Mouse (Mus musculus) lung, embryonic 15.5 days (tissue): ENCODE results near the gene Aars. TPM values are rescaled to one million over a fixed set of nuclear protein-coding genes. Genes with fewer than 3 reads are reported as not detected.
A peak's percentile ranks its signal among the peaks of the same experiment; 100 is the strongest.
"Not testable (repeated sequence)": the region's sequence is repeated elsewhere in the genome, so short reads cannot be mapped to it uniquely, and the experiment has no call there.

ENCODE experiments used
- ATAC-seq: fragments of 200-750 bp; cut with Nextera tagmentation; 2 replicates; pipeline ENCODE4 v1.8.0; 2017; ENCODE audit warnings: moderate number of reproducible peaks, borderline replicate concordance; ENCODE audit not compliant: low FRiP score, low TSS enrichment; ENCODE audit errors: extremely low read depth
- H3K27ac ChIP-seq: fragments of 300-500 bp; sonication (generic); 2 replicates; pipeline ENCODE4 v1.5.1; 2015; ENCODE audit warnings: moderate library complexity, mild to moderate bottlenecking, inconsistent platforms
- H3K27me3 ChIP-seq: fragments of 300-500 bp; sonication (generic); 2 replicates; pipeline ENCODE4 v1.6.1; 2015; ENCODE audit warnings: inconsistent platforms
- H3K36me3 ChIP-seq: fragments of 300-500 bp; sonication (generic); 2 replicates; pipeline ENCODE4 v1.6.1; 2015; ENCODE audit warnings: inconsistent platforms
- H3K4me1 ChIP-seq: fragments of 300-500 bp; sonication (generic); 2 replicates; pipeline ENCODE4 v1.6.1; 2015; ENCODE audit warnings: inconsistent platforms
- H3K4me2 ChIP-seq: fragments of 300-500 bp; sonication (generic); 2 replicates; pipeline ENCODE4 v1.6.1; 2015; ENCODE audit warnings: inconsistent platforms, mild to moderate bottlenecking, moderate library complexity
- H3K4me3 ChIP-seq: fragments of 300-500 bp; sonication (generic); 2 replicates; pipeline ENCODE4 v1.5.1; 2015; ENCODE audit warnings: mild to moderate bottlenecking, inconsistent platforms
- H3K9ac ChIP-seq: fragments of 300-500 bp; sonication (generic); 2 replicates; pipeline ENCODE4 v1.6.1; 2015; ENCODE audit warnings: inconsistent platforms
- H3K9me3 ChIP-seq: fragments of 300-500 bp; sonication (generic); 2 replicates; pipeline ENCODE4 v1.6.1; 2016; ENCODE audit warnings: inconsistent platforms
- WGBS: fragments of 180-500 bp; shearing (Covaris S2); methylation state at CpG from one replicate; pipeline ENCODE4 v1.1.7; 2015; 5-methylcytosine and 5-hydroxymethylcytosine counted together
- polyA plus RNA-seq: library from polyadenylated mRNA; unstranded; fragments of >200 nt; fragmentation: Nextera tagmentation; extraction: Ambion mirVana; gene quantifications from 2 replicates; pipeline ENCODE4 v1.2.1, GENCODE M21; 2015

Gene Aars
- polyA plus RNA-seq, 1 experiment from 2014 or later = 60.5 TPM

- H3K9ac ChIP-seq = peak within 1 kb of the TSS; percentile 86
- H3K4me1 ChIP-seq = peaks cover 15% of the 10 kb centered on the region
- ATAC-seq = peak; percentile 93
- under 1% methylated on average over 67 of the region's 68 CpGs for WGBS
- H3K4me2 ChIP-seq = peak within 1 kb of the TSS; percentile 81
- H3K9me3 ChIP-seq = no peaks in the 10 kb centered on the region
- peaks cover 47% of the 10 kb centered on the region for H3K36me3 ChIP-seq
- H3K27me3 ChIP-seq = no peaks in the 10 kb centered on the region
- peak within 1 kb of the TSS; percentile 70 for H3K4me3 ChIP-seq
- H3K27ac ChIP-seq = peak within 1 kb of the TSS; percentile 86
Measured at GRCm38 (mm10) chr8:111056158-111056663, 23.3 kb downstream of the Aars start, which contains the start of gene Exosc6. TSS of gene Exosc6 (plus strand) at chr8:111056339.

- Histone ChIP-seq H3K27ac (peak overlapping the region; percentile 86), H3K36me3 (peaks cover 41% of the 10 kb centered on the region), H3K9ac (peak overlapping the region; percentile 86), H3K4me1 (peaks cover 18% of the 10 kb centered on the region), H3K4me2 (peak overlapping the region; percentile 81), H3K9me3 (no peaks in the 10 kb centered on the region), H3K4me3 (peak overlapping the region; percentile 70), H3K27me3 (no peaks in the 10 kb centered on the region)
- peak; percentile 60; the same call in 1 of the 2 replicates for ATAC-seq
- under 1% methylated on average over 52 of the region's 63 CpGs for WGBS
Measured at GRCm38 (mm10) chr8:111056691-111057293, 23.8 kb downstream of the Aars start.

- Histone ChIP-seq H3K9me3 (no peaks in the 10 kb centered on the region), H3K36me3 (peaks cover 18% of the 10 kb centered on the region), H3K4me1 (peaks cover 21% of the 10 kb centered on the region), H3K27ac (no peak overlapping the region), H3K9ac (no peak overlapping the region), H3K4me2 (no peak overlapping the region), H3K27me3 (no peaks in the 10 kb centered on the region), H3K4me3 (no peak overlapping the region)
- 70% methylated on average over 2 of the region's 2 CpGs for WGBS
- ATAC-seq = no peak
Measured at GRCm38 (mm10) chr8:111058946-111059572, 26.1 kb downstream of the Aars start.

- ATAC-seq = no peak
Measured at GRCm38 (mm10) chr8:111061688-111062071, 28.7 kb downstream of the Aars start.

GRCm38 (mm10) chr8:111062072-111062757 is 29.3 kb downstream of the Aars start:
- peak overlapping the region; percentile 44 for H3K27ac ChIP-seq
- no peaks in the 10 kb centered on the region for H3K9me3 ChIP-seq
- WGBS = under 1% methylated on average over 27 of the region's 27 CpGs
- H3K27me3 ChIP-seq = no peaks in the 10 kb centered on the region
- peak overlapping the region; percentile 78 for H3K4me2 ChIP-seq
- H3K4me1 ChIP-seq = peaks cover 20% of the 10 kb centered on the region
- peak overlapping the region; percentile 55 for H3K9ac ChIP-seq
- no peaks in the 10 kb centered on the region for H3K36me3 ChIP-seq
- peak; percentile 83; the same call in 1 of the 2 replicates for ATAC-seq
- peak overlapping the region; percentile 72 for H3K4me3 ChIP-seq

More at GRCm38 (mm10) chr8:111061688-111062071, 28.7 kb downstream of the Aars start:
- WGBS = under 1% methylated on average over 14 of the region's 14 CpGs
- peaks cover 21% of the 10 kb centered on the region for H3K4me1 ChIP-seq
- no peaks in the 10 kb centered on the region for H3K9me3 ChIP-seq
- H3K4me3 ChIP-seq = peak overlapping the region; percentile 72
- no peaks in the 10 kb centered on the region for H3K36me3 ChIP-seq
- no peaks in the 10 kb centered on the region for H3K27me3 ChIP-seq
- H3K9ac ChIP-seq = peak overlapping the region; percentile 55
- peak overlapping the region; percentile 78 for H3K4me2 ChIP-seq
- peak overlapping the region; percentile 44; the same call in 1 of the 2 replicates for H3K27ac ChIP-seq

- 41% methylated on average over 2 of the region's 2 CpGs for WGBS
- peak overlapping the region; percentile 72; the same call in 1 of the 2 replicates for H3K4me3 ChIP-seq
- peak overlapping the region; percentile 78 for H3K4me2 ChIP-seq
- no peak overlapping the region for H3K27ac ChIP-seq
- no peak overlapping the region for H3K9ac ChIP-seq
- peaks cover 13% of the 10 kb centered on the region for H3K4me1 ChIP-seq
- ATAC-seq = no peak
- no peaks in the 10 kb centered on the region for H3K9me3 ChIP-seq
- no peaks in the 10 kb centered on the region for H3K36me3 ChIP-seq
- no peaks in the 10 kb centered on the region for H3K27me3 ChIP-seq
Measured at GRCm38 (mm10) chr8:111062893-111063292, 29.9 kb downstream of the Aars start.

GRCm38 (mm10) chr8:111066308-111066707 is 33.4 kb downstream of the Aars start:
- 66% methylated on average over 4 of the region's 4 CpGs for WGBS
- Histone ChIP-seq H3K9ac (no peak overlapping the region), H3K4me3 (no peak overlapping the region), H3K27me3 (no peaks in the 10 kb centered on the region), H3K9me3 (no peaks in the 10 kb centered on the region), H3K4me2 (no peak overlapping the region), H3K27ac (no peak overlapping the region), H3K4me1 (peaks cover 5% of the 10 kb centered on the region; the same call in 1 of the 2 replicates), H3K36me3 (no peaks in the 10 kb centered on the region)
- ATAC-seq = no peak

- WGBS = 25% methylated on average over 10 of the region's 10 CpGs
- no peaks in the 10 kb centered on the region for H3K4me1 ChIP-seq
- H3K27ac ChIP-seq = no peak overlapping the region
- no peaks in the 10 kb centered on the region for H3K36me3 ChIP-seq
- no peak for ATAC-seq
- H3K27me3 ChIP-seq = no peaks in the 10 kb centered on the region
- no peak overlapping the region for H3K4me3 ChIP-seq
- H3K4me2 ChIP-seq = no peak overlapping the region
- no peak overlapping the region for H3K9ac ChIP-seq
- H3K9me3 ChIP-seq = no peaks in the 10 kb centered on the region
Measured at GRCm38 (mm10) chr8:111067439-111067838, 34.5 kb downstream of the Aars start.

- H3K27ac ChIP-seq, ATAC-seq, H3K4me3 ChIP-seq, H3K27me3 ChIP-seq, H3K4me1 ChIP-seq, H3K9me3 ChIP-seq, H3K4me2 ChIP-seq, H3K9ac ChIP-seq, H3K36me3 ChIP-seq: not testable (repeated sequence)
- 85% methylated on average over 9 of the region's 9 CpGs for WGBS
Measured at GRCm38 (mm10) chr8:111068660-111069059, 35.7 kb downstream of the Aars start.

GRCm38 (mm10) chr8:111075926-111076325 is 43.0 kb downstream of the Aars start:
- Histone ChIP-seq H3K9me3 (no peaks in the 10 kb centered on the region), H3K27ac (no peak overlapping the region), H3K4me1 (no peaks in the 10 kb centered on the region), H3K4me2 (no peak overlapping the region), H3K9ac (no peak overlapping the region), H3K36me3 (no peaks in the 10 kb centered on the region), H3K27me3 (no peaks in the 10 kb centered on the region), H3K4me3 (no peak overlapping the region)
- WGBS = 88% methylated on average over 3 of the region's 3 CpGs
- no peak for ATAC-seq

- WGBS = 65% methylated on average over 5 of the region's 5 CpGs
- no peak for ATAC-seq
- H3K4me2 ChIP-seq = no peak overlapping the region
- H3K36me3 ChIP-seq = no peaks in the 10 kb centered on the region
- H3K4me3 ChIP-seq = no peak overlapping the region
- no peaks in the 10 kb centered on the region for H3K27me3 ChIP-seq
- H3K27ac ChIP-seq = no peak overlapping the region
- H3K9ac ChIP-seq = no peak overlapping the region
- H3K9me3 ChIP-seq = no peaks in the 10 kb centered on the region
- no peaks in the 10 kb centered on the region for H3K4me1 ChIP-seq
Measured at GRCm38 (mm10) chr8:111079461-111079860, 46.5 kb downstream of the Aars start.

GRCm38 (mm10) chr8:111079861-111080271 is 46.9 kb downstream of the Aars start:
- no peaks in the 10 kb centered on the region for H3K27me3 ChIP-seq
- H3K9ac ChIP-seq = no peak overlapping the region
- no peak overlapping the region for H3K4me2 ChIP-seq
- WGBS = 28% methylated on average over 6 of the region's 6 CpGs
- H3K36me3 ChIP-seq = no peaks in the 10 kb centered on the region
- H3K4me3 ChIP-seq = no peak overlapping the region
- no peaks in the 10 kb centered on the region for H3K4me1 ChIP-seq
- no peak for ATAC-seq
- no peaks in the 10 kb centered on the region for H3K9me3 ChIP-seq
- H3K27ac ChIP-seq = no peak overlapping the region
